Mouse (Mus musculus) embryonic facial prominence, embryonic 11.5 days (tissue): Measurements from ENCODE around the gene Klf17. TPM values are rescaled to one million over a fixed set of nuclear protein-coding genes. Genes with fewer than 3 reads are reported as not detected.

Experiments used
- ATAC-seq: fragments of 200-750 bp; cut with Nextera tagmentation; replicated peaks from 2 replicates; pipeline ENCODE4 v1.8.0; 2017; ENCODE audit warnings: low read depth; ENCODE audit not compliant: insufficient number of reproducible peaks, low FRiP score, low TSS enrichment
- DNase-seq: peaks from one replicate; pipeline ENCODE4 v3.0.0-alpha.2; 2015; ENCODE audit warnings: low spot score
- H3K27ac ChIP-seq: fragments of 300-500 bp; sonication (generic); replicated peaks from 2 replicates; pipeline ENCODE4 v1.5.1; 2014; ENCODE audit warnings: mild to moderate bottlenecking, low read depth, low read length, control low read depth
- H3K27me3 ChIP-seq: fragments of 300-500 bp; sonication (generic); 2 replicates; pipeline ENCODE4 v1.6.1; 2014; ENCODE audit warnings: mild to moderate bottlenecking, low read length, moderate library complexity, mixed read lengths; ENCODE audit not compliant: control insufficient read depth, insufficient read depth
- H3K36me3 ChIP-seq: fragments of 300-500 bp; sonication (generic); replicated peaks from 2 replicates; pipeline ENCODE4 v1.6.1; 2014; ENCODE audit warnings: low read depth, mild to moderate bottlenecking, low read length, moderate library complexity, mixed read lengths; ENCODE audit not compliant: control insufficient read depth, insufficient read depth
- H3K4me1 ChIP-seq: fragments of 300-500 bp; sonication (generic); 2 replicates; pipeline ENCODE4 v1.6.1; 2014; ENCODE audit warnings: low read length, mixed read lengths; ENCODE audit not compliant: control insufficient read depth, insufficient read depth
- H3K4me2 ChIP-seq: fragments of 300-500 bp; sonication (generic); 2 replicates; pipeline ENCODE4 v1.6.1; 2014; ENCODE audit warnings: low read depth, mild to moderate bottlenecking, control low read depth, low read length, moderate library complexity
- H3K4me3 ChIP-seq: fragments of 300-500 bp; sonication (generic); 2 replicates; pipeline ENCODE4 v1.5.1; 2014; ENCODE audit warnings: low read depth, low read length, control low read depth
- H3K9ac ChIP-seq: fragments of 300-500 bp; sonication (generic); replicated peaks from 2 replicates; pipeline ENCODE4 v1.6.1; 2014; ENCODE audit warnings: mild to moderate bottlenecking, control low read depth, low read length
- H3K9me3 ChIP-seq: fragments of 300-500 bp; sonication (generic); replicated peaks from 2 replicates; pipeline ENCODE4 v1.6.1; 2016; ENCODE audit warnings: mild to moderate bottlenecking, low read length, inconsistent platforms, mixed read lengths; ENCODE audit not compliant: control insufficient read depth
- WGBS: fragments of 180-500 bp; shearing (Covaris S2); extraction: QIAGEN DNeasy Blood & Tissue Kit; methylation state at CpG from one replicate; pipeline ENCODE4 v1.1.7; 2014; 5-methylcytosine and 5-hydroxymethylcytosine counted together
- polyA plus RNA-seq: library from polyadenylated mRNA; unstranded; fragments of >200 nt; fragmentation: Nextera tagmentation; extraction: Ambion mirVana; gene quantifications from 2 replicates; pipeline ENCODE4 v1.2.1, GENCODE M21; 2014

Gene Klf17
- not detected in 2 replicates for polyA plus RNA-seq

DNA sequence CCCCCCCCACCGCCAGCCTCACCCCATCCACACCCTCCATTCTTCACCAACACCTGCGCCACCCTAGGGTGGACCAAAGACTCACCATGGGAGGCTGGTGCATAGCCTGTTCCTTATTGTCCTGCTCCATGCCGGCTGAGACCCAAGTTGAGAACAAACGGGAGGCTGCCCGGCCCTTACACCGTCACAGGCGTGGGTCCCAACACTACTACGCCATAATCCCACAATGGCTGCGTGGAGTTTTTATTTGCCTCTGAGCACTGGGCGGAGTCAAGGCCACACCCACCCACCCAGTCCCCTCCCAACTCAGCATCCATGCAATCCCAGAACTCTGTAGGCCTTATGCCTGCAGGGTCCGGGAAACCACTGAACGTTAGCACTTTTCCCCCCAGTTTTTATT lies at the start of gene Klf17:
Gene Klf17 (minus strand): TSS at position 233 of the 400 bp plus-strand sequence.
- Histone ChIP-seq H3K27ac (no peak within 1 kb of the TSS), H3K9ac (no peak within 1 kb of the TSS), H3K36me3 (no peaks in the 10 kb centered on the region), H3K4me3 (no peak within 1 kb of the TSS), H3K27me3 (no peaks in the 10 kb centered on the region), H3K4me1 (no peaks in the 10 kb centered on the region), H3K9me3 (no peaks in the 10 kb centered on the region), H3K4me2 (no peak within 1 kb of the TSS)
- ATAC-seq (0 out of 2 replicates have a peak, but pooled peaks have one; percentile 23), DNase-seq (no peak)
- WGBS = 67% methylated on average over 9 of the region's 12 CpGs

DNA sequence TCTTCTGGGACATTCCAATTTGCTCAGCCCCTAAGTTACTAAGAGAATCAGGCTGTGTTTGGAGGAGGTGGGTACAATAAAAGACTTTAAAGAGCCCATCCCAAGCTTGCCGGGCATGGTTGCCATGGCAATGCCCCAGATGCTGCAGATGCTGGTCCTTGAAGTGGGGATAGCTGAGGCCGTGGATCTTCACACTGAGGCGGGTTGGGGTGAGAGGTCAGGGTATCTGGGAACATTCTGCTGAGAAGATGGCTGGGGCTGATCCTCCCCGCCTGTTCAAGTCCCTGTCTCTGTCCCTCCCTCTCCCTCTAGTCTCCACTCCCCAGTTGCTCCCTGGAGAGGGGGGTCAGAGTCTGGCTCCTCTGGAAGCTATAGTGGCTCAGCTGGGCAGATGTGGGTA lies 48.9 kb upstream of the Klf17 start:
- H3K27me3 ChIP-seq = no peaks in the 10 kb centered on the region
- H3K9me3 ChIP-seq = no peaks in the 10 kb centered on the region
- H3K4me3 ChIP-seq = no peak overlapping the region
- DNase-seq (no peak), ATAC-seq (no peak)
- no peaks in the 10 kb centered on the region for H3K4me1 ChIP-seq
- no peak overlapping the region for H3K27ac ChIP-seq
- H3K36me3 ChIP-seq = no peaks in the 10 kb centered on the region
- 65% methylated on average over 4 of the region's 4 CpGs for WGBS
- H3K4me2 ChIP-seq = no peak overlapping the region
- no peak overlapping the region for H3K9ac ChIP-seq

- WGBS = 70% methylated on average over 9 of the region's 9 CpGs
- H3K4me1 ChIP-seq = no peaks in the 10 kb centered on the region
- H3K4me3 ChIP-seq = no peak overlapping the region
- DNase-seq (no peak), ATAC-seq (no peak)
- no peaks in the 10 kb centered on the region for H3K27me3 ChIP-seq
- no peaks in the 10 kb centered on the region for H3K36me3 ChIP-seq
- H3K4me2 ChIP-seq = no peak overlapping the region
- no peak overlapping the region for H3K27ac ChIP-seq
- no peaks in the 10 kb centered on the region for H3K9me3 ChIP-seq
- no peak overlapping the region for H3K9ac ChIP-seq
Observed at GRCm38 (mm10) chr4:117813591-117814192, 48.2 kb upstream of the Klf17 start.

GRCm38 (mm10) chr4:117810933-117811332 lies 45.5 kb upstream of the Klf17 start:
- 59% methylated on average over 2 of the region's 2 CpGs for WGBS
- Histone ChIP-seq H3K27ac (no peak overlapping the region), H3K4me3 (no peak overlapping the region), H3K9me3 (no peaks in the 10 kb centered on the region), H3K27me3 (no peaks in the 10 kb centered on the region), H3K9ac (no peak overlapping the region), H3K4me2 (no peak overlapping the region), H3K36me3 (no peaks in the 10 kb centered on the region), H3K4me1 (no peaks in the 10 kb centered on the region)
- no peak for ATAC-seq
- DNase-seq = no peak

DNA sequence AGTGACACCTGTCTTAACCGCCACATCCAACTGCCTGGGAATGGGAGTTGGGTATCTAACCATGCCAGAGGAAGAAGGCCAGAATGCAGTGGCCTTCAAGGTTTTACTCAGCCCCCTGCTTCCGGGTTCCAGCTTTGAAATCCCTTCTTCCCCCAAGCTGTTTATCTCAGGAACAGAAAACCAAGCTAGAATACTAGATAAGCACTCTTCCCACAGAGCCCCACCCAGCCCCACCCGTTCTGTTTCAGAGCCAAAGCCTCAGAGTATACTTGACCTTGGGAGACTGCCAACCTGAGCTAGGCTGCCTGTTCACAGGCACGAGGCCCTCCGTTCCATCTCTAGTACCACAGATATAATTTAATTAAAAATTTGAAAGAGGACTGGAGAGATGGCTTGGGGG lies 41.5 kb upstream of the Klf17 start:
- Histone ChIP-seq H3K27ac (no peak overlapping the region), H3K4me3 (no peak overlapping the region), H3K36me3 (no peaks in the 10 kb centered on the region), H3K9ac (no peak overlapping the region), H3K4me1 (no peaks in the 10 kb centered on the region), H3K27me3 (no peaks in the 10 kb centered on the region), H3K4me2 (no peak overlapping the region), H3K9me3 (no peaks in the 10 kb centered on the region)
- DNase-seq (no peak), ATAC-seq (no peak)
- WGBS = 81% methylated on average over 5 of the region's 5 CpGs

DNA sequence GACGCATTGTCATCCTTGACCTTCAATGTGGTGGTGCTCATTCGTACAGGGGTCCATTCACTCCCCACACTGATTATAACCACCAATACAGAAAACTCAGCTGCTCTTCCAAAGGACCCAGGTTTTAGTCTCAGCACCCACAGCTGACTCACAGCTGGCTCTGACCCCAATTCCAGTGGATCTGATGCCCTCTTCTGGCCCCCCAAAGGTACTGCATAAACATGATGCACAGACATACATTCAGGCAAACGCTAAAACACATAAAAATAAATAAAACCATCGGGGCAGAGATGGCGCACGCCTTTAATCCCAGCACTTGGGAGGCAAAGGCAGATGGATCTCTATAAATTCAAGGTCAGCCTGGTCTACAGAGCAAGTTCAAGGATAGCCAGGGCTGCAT lies 34.5 kb upstream of the Klf17 start:
- DNase-seq (no peak), ATAC-seq (no peak)
- Histone ChIP-seq H3K4me3 (no peak overlapping the region), H3K4me1 (no peaks in the 10 kb centered on the region), H3K4me2 (no peak overlapping the region), H3K36me3 (no peaks in the 10 kb centered on the region), H3K27me3 (no peaks in the 10 kb centered on the region), H3K9me3 (no peaks in the 10 kb centered on the region), H3K27ac (no peak overlapping the region), H3K9ac (no peak overlapping the region)
- WGBS = 83% methylated on average over 6 of the region's 6 CpGs

GRCm38 (mm10) chr4:117788308-117788707 lies 22.9 kb upstream of the Klf17 start:
- Histone ChIP-seq H3K27me3 (no peaks in the 10 kb centered on the region), H3K27ac (no peak overlapping the region), H3K9me3 (no peaks in the 10 kb centered on the region), H3K9ac (no peak overlapping the region), H3K4me1 (no peaks in the 10 kb centered on the region), H3K4me3 (no peak overlapping the region), H3K4me2 (no peak overlapping the region), H3K36me3 (no peaks in the 10 kb centered on the region)
- ATAC-seq = no peak
- DNase-seq = no peak
- WGBS = 56% methylated on average over 9 of the region's 10 CpGs

DNA sequence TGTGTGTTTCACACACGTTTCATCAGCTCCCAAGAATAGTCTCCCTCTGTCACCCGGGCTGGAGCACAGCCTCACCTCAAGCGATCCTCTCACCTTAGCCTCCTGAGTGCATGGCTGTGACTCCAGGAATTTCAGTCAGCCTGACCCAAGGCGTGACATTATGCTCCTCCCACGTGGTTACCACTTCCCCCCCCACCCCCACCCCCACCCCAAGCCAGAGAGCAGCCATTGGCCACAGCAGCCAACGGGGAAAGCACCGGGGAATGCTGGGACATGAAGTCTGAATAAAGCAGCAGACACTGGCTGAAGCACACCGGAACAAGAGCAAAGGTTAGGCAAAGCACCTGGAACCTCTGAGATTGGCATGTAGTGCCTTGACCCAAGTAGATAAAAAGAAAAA lies 21.5 kb upstream of the Klf17 start:
- 36% methylated on average over 8 of the region's 8 CpGs for WGBS
- peak; percentile 63 for DNase-seq
- Histone ChIP-seq H3K9me3 (no peaks in the 10 kb centered on the region), H3K9ac (no peak overlapping the region), H3K27me3 (no peaks in the 10 kb centered on the region), H3K4me2 (no peak overlapping the region), H3K4me3 (no peak overlapping the region), H3K27ac (no peak overlapping the region), H3K36me3 (no peaks in the 10 kb centered on the region), H3K4me1 (no peaks in the 10 kb centered on the region)
- ATAC-seq = peak; percentile 59
